Mouse (Mus musculus) G1E (cell line): Measurements from ENCODE around the gene Lrrc8a. TPM values are rescaled to one million over a fixed set of nuclear protein-coding genes. Genes with fewer than 3 reads are reported as not detected.

Experiments
- ATAC-seq: 2 replicates; pipeline ENCODE4 v1.8.0; 2016; ENCODE audit warnings: mild to moderate bottlenecking; ENCODE audit not compliant: insufficient number of reproducible peaks, poor library complexity, low FRiP score, severe bottlenecking; ENCODE audit errors: extremely low read depth
- DNase-seq: peaks from one replicate; pipeline ENCODE4 v3.0.0; 2012; ENCODE audit warnings: low spot score
- H3K27me3 ChIP-seq: 2 replicates; pipeline ENCODE4 v1.6.1; 2012; ENCODE audit warnings: mild to moderate bottlenecking, low read length, inconsistent platforms; ENCODE audit not compliant: insufficient read depth
- H3K36me3 ChIP-seq: replicated peaks from 2 replicates; pipeline ENCODE3; 2012; ENCODE audit warnings: mild to moderate bottlenecking, inconsistent platforms
- H3K4me1 ChIP-seq: 2 replicates; pipeline ENCODE4 v1.6.1; 2012; ENCODE audit warnings: low read depth, low read length, inconsistent platforms, mixed read lengths; ENCODE audit not compliant: insufficient read depth
- H3K4me3 ChIP-seq: 2 replicates; pipeline ENCODE4 v1.5.1; 2012; ENCODE audit warnings: low read depth, mild to moderate bottlenecking, inconsistent platforms, low read length, moderate library complexity, mixed read lengths
- H3K9me3 ChIP-seq: replicated peaks from 2 replicates; pipeline ENCODE4 v1.6.1; 2012; ENCODE audit warnings: inconsistent platforms
- CTCF ChIP-seq: IDR thresholded peaks from 2 replicates; pipeline ENCODE4 v1.5.1; 2012; ENCODE audit warnings: low read depth, low read length, inconsistent platforms, mixed read lengths
- GATA1 ChIP-seq: IDR thresholded peaks from 2 replicates; pipeline ENCODE4 v1.6.1; 2012; ENCODE audit warnings: borderline replicate concordance, low read length, inconsistent platforms, mixed read lengths
- GATA2 ChIP-seq: IDR thresholded peaks from 2 replicates; pipeline ENCODE4 v1.6.1; 2012; ENCODE audit warnings: low read depth, low read length, inconsistent platforms, borderline replicate concordance
- POLR2AphosphoS5 ChIP-seq: IDR thresholded peaks from 2 replicates; pipeline ENCODE4 v1.6.1; 2012; ENCODE audit warnings: low read depth, low read length, inconsistent platforms; ENCODE audit not compliant: insufficient replicate concordance
- TAL1 ChIP-seq: conservative IDR thresholded peaks from 2 replicates; pipeline ENCODE4 v1.6.1; 2012; ENCODE audit warnings: low read depth, low read length, inconsistent platforms, mixed read lengths
- polyA plus RNA-seq: library from polyadenylated mRNA; stranded (reverse); fragments of >175 nt; gene quantifications from 2 replicates; pipeline ENCODE4 v1.2.3, GENCODE M21; 2012
- total RNA-seq, 2 experiments: library from RNA; stranded (forward) in 1 of 2; stranded (reverse) in 1 of 2; fragments of 200-1000 nt in 1 of 2; fragments of >200 nt in 1 of 2; fragmentation: Nextera tagmentation in 1 of 2; gene quantifications; 2 replicates each; pipeline ENCODE4 v1.2.3; 2014 to 2017

Gene Lrrc8a
- total and polyA plus RNA-seq, 3 experiments: 5.0 to 22.4 (median 6.7) TPM

GRCm38 (mm10) chr2:30203439-30203838 is 34.1 kb upstream of the Lrrc8a start:
- DNase-seq (no peak), ATAC-seq (no peak)

GRCm38 (mm10) chr2:30205255-30205628 is 32.3 kb upstream of the Lrrc8a start:
- H3K27me3 ChIP-seq: no peaks in the 10 kb centered on the region; the same call in 1 of the 2 replicates
- peak; percentile 17 for DNase-seq
- no peak for ATAC-seq
- H3K4me1 ChIP-seq: peaks cover 31% of the 10 kb centered on the region
- TF ChIP-seq POLR2AphosphoS5: no peak
- TF ChIP-seq GATA1: no peak
- no peak for TF ChIP-seq TAL1
- no peak for TF ChIP-seq GATA2
- TF ChIP-seq CTCF: no peak
- peaks cover 16% of the 10 kb centered on the region for H3K36me3 ChIP-seq
- H3K4me3 ChIP-seq: peak overlapping the region; percentile 92
- H3K9me3 ChIP-seq: no peaks in the 10 kb centered on the region

More at GRCm38 (mm10) chr2:30203439-30203838, 34.1 kb upstream of the Lrrc8a start:
- H3K4me1 ChIP-seq: peaks cover 37% of the 10 kb centered on the region
- H3K9me3 ChIP-seq: no peaks in the 10 kb centered on the region
- H3K4me3 ChIP-seq: no peak overlapping the region
- no peaks in the 10 kb centered on the region; the same call in 1 of the 2 replicates for H3K27me3 ChIP-seq
- H3K36me3 ChIP-seq: peaks cover 20% of the 10 kb centered on the region
- TF ChIP-seq CTCF (peak; percentile 71), GATA2 (no peak)

GRCm38 (mm10) chr2:30205629-30206357 is 31.7 kb upstream of the Lrrc8a start, which contains the start of gene Kyat1:
TSS of gene Kyat1 (minus strand) at chr2:30205847.
- TF ChIP-seq GATA1 (no peak), POLR2AphosphoS5 (no peak)

GRCm38 (mm10) chr2:30207401-30207800 is 30.1 kb upstream of the Lrrc8a start:
- no peak overlapping the region for H3K4me3 ChIP-seq
- no peak for DNase-seq
- no peak for TF ChIP-seq GATA1
- TF ChIP-seq CTCF: no peak
- no peak for TF ChIP-seq POLR2AphosphoS5
- TF ChIP-seq GATA2: no peak
- TF ChIP-seq TAL1: no peak
- H3K4me1 ChIP-seq: peaks cover 31% of the 10 kb centered on the region
- H3K36me3 ChIP-seq: peaks cover 11% of the 10 kb centered on the region
- H3K27me3 ChIP-seq: peaks cover 13% of the 10 kb centered on the region
- no peak for ATAC-seq
- no peaks in the 10 kb centered on the region for H3K9me3 ChIP-seq

More at GRCm38 (mm10) chr2:30205629-30206357, 31.7 kb upstream of the Lrrc8a start, which contains the start of gene Kyat1:
- peaks cover 31% of the 10 kb centered on the region for H3K4me1 ChIP-seq
- H3K4me3 ChIP-seq: peak within 1 kb of the TSS; percentile 92
- no peaks in the 10 kb centered on the region for H3K9me3 ChIP-seq
- DNase-seq: peak; percentile 91
- ATAC-seq: peak; percentile 87
- peaks cover 13% of the 10 kb centered on the region for H3K36me3 ChIP-seq
- H3K27me3 ChIP-seq: peaks cover 3% of the 10 kb centered on the region; the same call in 1 of the 2 replicates

- ATAC-seq: no peak
- Histone ChIP-seq H3K4me3 (no peak overlapping the region), H3K9me3 (no peaks in the 10 kb centered on the region), H3K36me3 (peaks cover 9% of the 10 kb centered on the region), H3K4me1 (peaks cover 29% of the 10 kb centered on the region), H3K27me3 (peaks cover 13% of the 10 kb centered on the region)
- no peak for DNase-seq
- TF ChIP-seq CTCF (no peak), GATA1 (no peak), TAL1 (no peak), GATA2 (no peak), POLR2AphosphoS5 (no peak)
Observed at GRCm38 (mm10) chr2:30207886-30208285, 29.6 kb upstream of the Lrrc8a start.

- H3K4me1 ChIP-seq: peaks cover 9% of the 10 kb centered on the region
- ATAC-seq: no peak
- no peaks in the 10 kb centered on the region for H3K9me3 ChIP-seq
- no peak for TF ChIP-seq TAL1
- no peak for TF ChIP-seq CTCF
- no peak for TF ChIP-seq GATA1
- TF ChIP-seq GATA2: no peak
- TF ChIP-seq POLR2AphosphoS5: no peak
- H3K4me3 ChIP-seq: no peak overlapping the region
- H3K27me3 ChIP-seq: peaks cover 13% of the 10 kb centered on the region
- H3K36me3 ChIP-seq: peaks cover 4% of the 10 kb centered on the region
- DNase-seq: no peak
Observed at GRCm38 (mm10) chr2:30211408-30212168, 25.9 kb upstream of the Lrrc8a start.
